Mouse (Mus musculus) embryonic facial prominence, embryonic 13.5 days (tissue): ENCODE results near the gene Tshz2. TPM values are rescaled to one million over a fixed set of nuclear protein-coding genes. Genes with fewer than 3 reads are reported as not detected.
A peak's percentile ranks its signal among the peaks of the same experiment; 100 is the strongest.

Experiments
- ATAC-seq: fragments of 200-750 bp; cut with Nextera tagmentation; 2 replicates; pipeline ENCODE4 v1.8.0; 2017; ENCODE audit warnings: low read depth; ENCODE audit not compliant: insufficient number of reproducible peaks, insufficient read depth, low FRiP score, low TSS enrichment
- H3K27ac ChIP-seq: fragments of 300-500 bp; sonication (generic); 2 replicates; pipeline ENCODE4 v1.5.1; 2015; ENCODE audit warnings: moderate library complexity, mild to moderate bottlenecking, inconsistent platforms
- H3K27me3 ChIP-seq: fragments of 300-500 bp; sonication (generic); 2 replicates; pipeline ENCODE4 v1.6.1; 2015; ENCODE audit warnings: mild to moderate bottlenecking, inconsistent platforms
- H3K36me3 ChIP-seq: fragments of 300-500 bp; sonication (generic); 2 replicates; pipeline ENCODE4 v1.6.1; 2015; ENCODE audit warnings: mild to moderate bottlenecking, inconsistent platforms
- H3K4me1 ChIP-seq: fragments of 300-500 bp; sonication (generic); 2 replicates; pipeline ENCODE4 v1.6.1; 2015; ENCODE audit warnings: inconsistent platforms
- H3K4me2 ChIP-seq: fragments of 300-500 bp; sonication (generic); 2 replicates; pipeline ENCODE4 v1.6.1; 2015; ENCODE audit warnings: moderate library complexity, mild to moderate bottlenecking, inconsistent platforms
- H3K4me3 ChIP-seq: fragments of 300-500 bp; sonication (generic); 2 replicates; pipeline ENCODE4 v1.5.1; 2015; ENCODE audit warnings: mild to moderate bottlenecking, inconsistent platforms
- H3K9ac ChIP-seq: fragments of 300-500 bp; sonication (generic); 2 replicates; pipeline ENCODE4 v1.6.1; 2015; ENCODE audit warnings: mild to moderate bottlenecking, inconsistent platforms
- H3K9me3 ChIP-seq: fragments of 300-500 bp; sonication (generic); 2 replicates; pipeline ENCODE4 v1.6.1; 2016; ENCODE audit warnings: inconsistent platforms
- WGBS: fragments of 180-500 bp; shearing (Covaris S2); methylation state at CpG from one replicate; pipeline ENCODE4 v1.1.7; 2015; ENCODE audit warnings: mixed read lengths; 5-methylcytosine and 5-hydroxymethylcytosine counted together
- polyA plus RNA-seq: library from polyadenylated mRNA; unstranded; fragments of >200 nt; fragmentation: Nextera tagmentation; extraction: Ambion mirVana; gene quantifications from 2 replicates; pipeline ENCODE4 v1.2.1, GENCODE M21; 2015

The Tshz2 gene
- polyA plus RNA-seq, 1 experiment from 2014 or later, result 10.2 TPM

- no peaks in the 10 kb centered on the region for H3K27me3 ChIP-seq
- no peak for ATAC-seq
- no peaks in the 10 kb centered on the region for H3K36me3 ChIP-seq
- no peak overlapping the region for H3K4me2 ChIP-seq
- H3K9ac ChIP-seq, result no peak overlapping the region
- WGBS, result 75% methylated on average over 4 of the region's 4 CpGs
- no peak overlapping the region for H3K27ac ChIP-seq
- peaks cover 18% of the 10 kb centered on the region for H3K4me1 ChIP-seq
- no peaks in the 10 kb centered on the region for H3K9me3 ChIP-seq
- no peak overlapping the region for H3K4me3 ChIP-seq
These were observed 33.2 kb upstream of the Tshz2 start for GRCm38 (mm10) chr2:169599591-169599990.

GRCm38 (mm10) chr2:169600163-169600562 is 32.6 kb upstream of the Tshz2 start:
- H3K27me3 ChIP-seq, result no peaks in the 10 kb centered on the region
- no peaks in the 10 kb centered on the region for H3K9me3 ChIP-seq
- ATAC-seq, result no peak
- H3K27ac ChIP-seq, result no peak overlapping the region
- H3K4me3 ChIP-seq, result no peak overlapping the region
- H3K36me3 ChIP-seq, result no peaks in the 10 kb centered on the region
- no peak overlapping the region for H3K9ac ChIP-seq
- peaks cover 18% of the 10 kb centered on the region for H3K4me1 ChIP-seq
- no peak overlapping the region for H3K4me2 ChIP-seq
- WGBS, result 46% methylated on average over 6 of the region's 6 CpGs

GRCm38 (mm10) chr2:169606901-169607678 is 25.7 kb upstream of the Tshz2 start:
- Histone ChIP-seq H3K9ac (no peak overlapping the region), H3K27ac (no peak overlapping the region), H3K4me3 (no peak overlapping the region), H3K9me3 (no peaks in the 10 kb centered on the region), H3K27me3 (0 out of 2 replicates have a peak, but pooled peaks cover 5% of the 10 kb centered on the region), H3K4me1 (peaks cover 38% of the 10 kb centered on the region), H3K4me2 (no peak overlapping the region), H3K36me3 (no peaks in the 10 kb centered on the region)
- WGBS, result 79% methylated on average over 13 of the region's 13 CpGs
- no peak for ATAC-seq

- WGBS, result 25% methylated on average over 2 of the region's 2 CpGs
- H3K36me3 ChIP-seq, result no peaks in the 10 kb centered on the region
- 0 out of 2 replicates have a peak, but pooled peaks cover 5% of the 10 kb centered on the region for H3K27me3 ChIP-seq
These were observed 25.0 kb upstream of the Tshz2 start for GRCm38 (mm10) chr2:169607787-169608186.

GRCm38 (mm10) chr2:169609956-169610355 is 22.9 kb upstream of the Tshz2 start:
- WGBS, result 28% methylated on average over 13 of the region's 13 CpGs
- Histone ChIP-seq H3K27me3 (0 out of 2 replicates have a peak, but pooled peaks cover 5% of the 10 kb centered on the region), H3K36me3 (no peaks in the 10 kb centered on the region), H3K4me3 (no peak overlapping the region), H3K9me3 (no peaks in the 10 kb centered on the region), H3K9ac (no peak overlapping the region), H3K27ac (no peak overlapping the region), H3K4me2 (0 out of 2 replicates have a peak overlapping the region, but pooled peaks have one; percentile 2), H3K4me1 (peaks cover 43% of the 10 kb centered on the region)
- no peak for ATAC-seq

More at GRCm38 (mm10) chr2:169607787-169608186, 25.0 kb upstream of the Tshz2 start:
- H3K4me3 ChIP-seq, result no peak overlapping the region
- no peak overlapping the region for H3K27ac ChIP-seq
- no peaks in the 10 kb centered on the region for H3K9me3 ChIP-seq
- H3K4me1 ChIP-seq, result peaks cover 43% of the 10 kb centered on the region
- no peak for ATAC-seq
- H3K9ac ChIP-seq, result no peak overlapping the region
- no peak overlapping the region for H3K4me2 ChIP-seq

GRCm38 (mm10) chr2:169610882-169611281 is 21.9 kb upstream of the Tshz2 start:
- Histone ChIP-seq H3K4me1 (peaks cover 43% of the 10 kb centered on the region), H3K4me2 (no peak overlapping the region), H3K4me3 (no peak overlapping the region), H3K36me3 (no peaks in the 10 kb centered on the region), H3K9ac (no peak overlapping the region), H3K27ac (no peak overlapping the region), H3K27me3 (0 out of 2 replicates have a peak, but pooled peaks cover 5% of the 10 kb centered on the region), H3K9me3 (no peaks in the 10 kb centered on the region)
- ATAC-seq, result no peak
- WGBS, result 68% methylated on average over 8 of the region's 8 CpGs

- H3K27me3 ChIP-seq, result 0 out of 2 replicates have a peak, but pooled peaks cover 5% of the 10 kb centered on the region
- no peak overlapping the region for H3K27ac ChIP-seq
- H3K9me3 ChIP-seq, result no peaks in the 10 kb centered on the region
- peak overlapping the region; percentile 27 for H3K4me2 ChIP-seq
- peaks cover 43% of the 10 kb centered on the region for H3K4me1 ChIP-seq
- H3K9ac ChIP-seq, result no peak overlapping the region
- H3K36me3 ChIP-seq, result no peaks in the 10 kb centered on the region
- ATAC-seq, result no peak
- whole genome bisulfite sequencing, result 7% methylated on average over 7 of the region's 7 CpGs
- H3K4me3 ChIP-seq, result no peak overlapping the region
These were observed 21.3 kb upstream of the Tshz2 start for GRCm38 (mm10) chr2:169611557-169611956.

- 62% methylated on average over 4 of the region's 4 CpGs for WGBS
- ATAC-seq, result no peak
- Histone ChIP-seq H3K27ac (no peak overlapping the region), H3K9ac (no peak overlapping the region), H3K27me3 (no peaks in the 10 kb centered on the region), H3K9me3 (no peaks in the 10 kb centered on the region), H3K4me2 (no peak overlapping the region), H3K36me3 (no peaks in the 10 kb centered on the region), H3K4me1 (peaks cover 24% of the 10 kb centered on the region), H3K4me3 (no peak overlapping the region)
These were observed 18.1 kb upstream of the Tshz2 start for GRCm38 (mm10) chr2:169614683-169615082.

- no peak overlapping the region for H3K27ac ChIP-seq
- no peak overlapping the region for H3K9ac ChIP-seq
- H3K4me2 ChIP-seq, result no peak overlapping the region
- WGBS, result 80% methylated on average over 6 of the region's 6 CpGs
- H3K4me3 ChIP-seq, result no peak overlapping the region
- no peaks in the 10 kb centered on the region for H3K9me3 ChIP-seq
- no peaks in the 10 kb centered on the region for H3K36me3 ChIP-seq
- H3K27me3 ChIP-seq, result no peaks in the 10 kb centered on the region
- ATAC-seq, result no peak
- peaks cover 17% of the 10 kb centered on the region for H3K4me1 ChIP-seq
These were observed 16.8 kb upstream of the Tshz2 start for GRCm38 (mm10) chr2:169615998-169616397.

GRCm38 (mm10) chr2:169621201-169621710 is 11.6 kb upstream of the Tshz2 start:
- Histone ChIP-seq H3K4me3 (no peak overlapping the region), H3K27ac (no peak overlapping the region), H3K4me1 (peaks cover 7% of the 10 kb centered on the region; the same call in 1 of the 2 replicates), H3K4me2 (peak overlapping the region; percentile 12), H3K36me3 (no peaks in the 10 kb centered on the region), H3K9me3 (no peaks in the 10 kb centered on the region), H3K9ac (no peak overlapping the region), H3K27me3 (no peaks in the 10 kb centered on the region)
- WGBS, result 54% methylated on average over 15 of the region's 15 CpGs
- no peak for ATAC-seq

- peaks cover 4% of the 10 kb centered on the region; the same call in 1 of the 2 replicates for H3K27me3 ChIP-seq
- peaks cover 19% of the 10 kb centered on the region for H3K4me1 ChIP-seq
- no peaks in the 10 kb centered on the region for H3K36me3 ChIP-seq
- no peak overlapping the region for H3K9ac ChIP-seq
- no peak overlapping the region for H3K27ac ChIP-seq
- ATAC-seq, result no peak
- H3K4me2 ChIP-seq, result no peak overlapping the region
- 87% methylated on average over 3 of the region's 3 CpGs for WGBS
- H3K4me3 ChIP-seq, result no peak overlapping the region
- no peaks in the 10 kb centered on the region for H3K9me3 ChIP-seq
These were observed 2.7 kb upstream of the Tshz2 start for GRCm38 (mm10) chr2:169630070-169630469.
